Mouse (Mus musculus): ENCODE results near the gene Svop.

DNA sequence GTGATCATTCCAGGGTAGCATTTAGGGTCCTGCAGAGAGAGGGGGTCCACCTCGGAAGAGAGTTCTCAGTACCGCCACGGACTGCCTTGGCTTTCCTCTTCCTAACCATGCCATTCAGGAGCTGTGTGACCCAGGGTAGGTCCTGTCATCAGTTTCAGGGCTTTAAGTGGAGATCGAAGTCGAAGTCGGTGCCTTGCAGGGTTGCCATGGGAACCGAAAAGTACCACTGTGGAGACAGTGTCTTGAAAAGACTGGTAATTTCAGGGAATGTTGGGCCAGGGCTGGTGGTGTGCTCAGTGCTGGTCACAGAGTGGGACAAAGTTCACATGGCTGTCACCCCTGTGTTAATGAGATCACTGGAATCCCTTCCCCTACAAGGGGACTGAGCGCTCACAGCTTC lies 14.4 kb downstream of the Svop start:
- TF ChIP-seq POLR2A (IDR thresholded peaks at IDR 0.05; ENCODE audit: control insufficient read depth in 1 of 2, insufficient read depth in 1 of 2, low read depth in 1 of 2, low read length in 2 of 2, poor library complexity in 1 of 2) = no peak
- TF ChIP-seq MAX (IDR thresholded peaks at IDR 0.05; ENCODE audit: low read length) = no peak
